Mouse (Mus musculus): ENCODE data around the gene Gm28036. TPM values are rescaled to one million over a fixed set of nuclear protein-coding genes. Genes with fewer than 3 reads are reported as not detected.

Gm28036 gene
- polyA plus RNA-seq, 1 experiment = 1.9 TPM

DNA sequence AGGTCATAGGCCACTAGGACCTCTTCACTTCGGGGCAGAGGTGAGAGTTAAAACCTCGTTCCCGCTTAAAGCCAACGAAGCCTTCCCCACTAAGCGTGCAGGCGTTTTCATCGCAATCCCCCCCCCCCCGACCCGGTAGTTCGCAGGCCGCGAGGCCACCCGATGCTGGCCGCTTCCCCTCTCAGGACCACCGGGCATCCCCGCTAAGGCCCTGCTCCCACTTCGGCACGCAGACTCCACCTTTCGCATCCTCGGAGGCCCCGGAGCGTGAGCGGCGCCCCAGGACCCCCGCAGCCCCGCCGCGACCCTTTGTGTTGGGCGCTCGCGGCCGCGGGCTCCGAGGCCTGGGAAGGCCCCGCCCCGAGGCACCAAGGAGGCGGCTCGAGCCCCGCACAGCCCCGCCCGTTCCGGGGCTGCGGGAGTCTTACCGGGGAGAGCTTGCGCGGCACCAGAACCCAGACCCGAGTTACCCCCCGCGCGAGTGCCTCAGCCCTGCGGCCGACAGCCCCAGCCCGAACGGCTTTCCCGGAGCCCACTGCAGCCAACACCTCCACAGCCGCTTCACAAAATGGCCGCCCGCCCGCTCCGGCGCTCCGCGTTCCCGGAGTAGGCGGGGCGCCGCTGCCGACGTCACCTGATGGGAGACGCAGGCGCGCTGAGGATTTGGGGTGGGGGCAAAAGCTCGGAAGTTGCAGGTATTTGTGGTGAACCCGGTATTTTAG, 15.4 kb downstream of the Gm28036 start, which contains the start of the genes Cpne1 and Rbm12:
Gene Cpne1, minus strand, starts transcription at position 608 of the 722 bp plus-strand sequence.
Gene Rbm12, minus strand, starts transcription at position 621 of the 722 bp plus-strand sequence.
- peak within 1 kb of the TSS; percentile 95 for H3K27ac ChIP-seq (ENCODE audit: insufficient read depth, low read depth, low read length)
- peak; percentile 30 for TF ChIP-seq POLR2A (IDR thresholded peaks at IDR 0.05; ENCODE audit: low read depth, low read length)
- no peak for TF ChIP-seq CTCF (conservative IDR thresholded peaks at IDR 0.05; ENCODE audit: insufficient read depth, insufficient read length, low read depth, low read length)
- H3K27me3 ChIP-seq (replicated peaks; ENCODE audit: control insufficient read depth, insufficient read depth, low read length) = no peaks in the 10 kb centered on the region
- H3K4me1 ChIP-seq (ENCODE audit: control insufficient read depth, insufficient read depth, low read length) = peaks cover 3% of the 10 kb centered on the region; the same call in 1 of the 2 replicates
- WGBS = under 1% methylated on average over 73 of the region's 74 CpGs
- H3K36me3 ChIP-seq (ENCODE audit: control insufficient read depth, insufficient read depth, low read length) = no peaks in the 10 kb centered on the region
- peak within 1 kb of the TSS; percentile 97 for H3K4me3 ChIP-seq (ENCODE audit: insufficient read depth, low read depth, low read length)
- peak; percentile 94 for DNase-seq

DNA sequence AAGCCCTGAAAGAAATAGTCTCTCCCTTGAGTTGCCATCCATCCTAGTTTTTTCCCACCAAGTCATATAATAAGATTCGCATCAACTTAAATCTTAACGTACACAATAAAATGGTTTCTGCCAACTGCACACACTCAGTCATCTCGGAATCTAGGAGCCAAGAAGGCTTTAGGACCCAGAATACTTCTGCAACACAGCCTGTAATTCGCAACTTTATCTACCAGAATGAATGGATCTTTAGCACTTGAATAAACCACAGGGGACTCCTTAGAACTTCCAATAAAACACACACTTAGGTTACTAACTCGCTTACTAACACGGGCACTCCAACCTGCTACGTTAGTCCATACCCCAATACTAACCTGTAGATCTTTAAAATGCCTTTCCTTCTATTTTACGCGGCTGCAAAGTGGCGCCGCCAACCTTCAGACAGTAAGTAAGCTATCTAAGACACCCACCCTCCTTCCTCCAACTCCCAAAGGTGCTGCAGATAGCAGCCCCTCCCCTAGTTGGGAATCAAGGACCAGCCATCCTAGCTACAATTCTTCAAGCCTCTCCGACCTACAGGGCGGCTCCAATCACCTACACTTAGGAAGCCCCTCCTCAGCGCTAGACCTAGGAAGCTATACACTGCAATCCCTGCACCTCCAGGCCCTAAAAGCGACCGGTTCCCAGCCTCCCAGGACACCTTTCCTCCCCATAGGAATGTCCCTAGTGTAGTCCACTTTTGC, 16.1 kb downstream of the Gm28036 start:
- H3K4me3 ChIP-seq (ENCODE audit: insufficient read depth, low read depth, low read length) = peak overlapping the region; percentile 97
- peak; percentile 10 for DNase-seq
- H3K27ac ChIP-seq (ENCODE audit: insufficient read depth, low read depth, low read length) = 0 out of 2 replicates have a peak overlapping the region, but pooled peaks have one; percentile 95
- H3K27me3 ChIP-seq (replicated peaks; ENCODE audit: control insufficient read depth, insufficient read depth, low read length) = no peaks in the 10 kb centered on the region
- TF ChIP-seq CTCF (conservative IDR thresholded peaks at IDR 0.05; ENCODE audit: insufficient read depth, insufficient read length, low read depth, low read length) (no peak), POLR2A (IDR thresholded peaks at IDR 0.05; ENCODE audit: low read depth, low read length) (no peak)
- no peaks in the 10 kb centered on the region for H3K36me3 ChIP-seq (ENCODE audit: control insufficient read depth, insufficient read depth, low read length)
- under 1% methylated on average over 16 of the region's 16 CpGs for WGBS
- H3K4me1 ChIP-seq (ENCODE audit: control insufficient read depth, insufficient read depth, low read length) = peaks cover 3% of the 10 kb centered on the region; the same call in 1 of the 2 replicates

DNA sequence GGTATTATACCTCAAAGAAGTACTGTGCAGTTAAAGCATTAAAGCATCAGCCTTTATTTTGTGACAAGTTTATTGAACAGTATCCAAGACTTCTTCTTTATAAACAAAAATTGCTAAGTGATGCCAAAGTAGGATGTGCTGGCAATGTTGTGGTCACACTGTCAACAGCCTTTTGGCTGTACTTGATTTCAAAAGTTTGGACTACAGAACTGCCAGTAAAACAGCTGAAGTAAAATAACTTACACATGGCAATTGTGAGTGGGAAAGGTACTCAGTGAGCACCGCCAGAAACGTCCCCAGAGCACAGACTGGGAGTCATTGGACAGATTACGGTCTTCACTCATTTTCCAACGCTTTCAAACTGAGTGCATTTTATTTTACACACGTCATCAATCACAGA, 35.0 kb downstream of the Gm28036 start:
- 75% methylated on average over 5 of the region's 5 CpGs for WGBS
- Histone ChIP-seq H3K36me3 (ENCODE audit: control insufficient read depth, insufficient read depth, low read length) (peaks cover 2% of the 10 kb centered on the region; the same call in 1 of the 2 replicates), H3K4me3 (ENCODE audit: insufficient read depth, low read depth, low read length) (no peak overlapping the region), H3K27ac (ENCODE audit: insufficient read depth, low read depth, low read length) (no peak overlapping the region), H3K4me1 (ENCODE audit: control insufficient read depth, insufficient read depth, low read length) (peaks cover 2% of the 10 kb centered on the region; the same call in 1 of the 2 replicates), H3K27me3 (replicated peaks; ENCODE audit: control insufficient read depth, insufficient read depth, low read length) (no peaks in the 10 kb centered on the region)
- no peak for DNase-seq
- no peak for TF ChIP-seq CTCF (conservative IDR thresholded peaks at IDR 0.05; ENCODE audit: insufficient read depth, insufficient read length, low read depth, low read length)
- no peak for TF ChIP-seq POLR2A (IDR thresholded peaks at IDR 0.05; ENCODE audit: low read depth, low read length)

GRCm38 (mm10) chr2:156089799-156090198, 37.1 kb downstream of the Gm28036 start:
- WGBS = 88% methylated on average over 1 of the region's 1 CpGs
- H3K27ac ChIP-seq (ENCODE audit: insufficient read depth, low read depth, low read length) = no peak overlapping the region
- no peak overlapping the region for H3K4me3 ChIP-seq (ENCODE audit: insufficient read depth, low read depth, low read length)
- H3K27me3 ChIP-seq (replicated peaks; ENCODE audit: control insufficient read depth, insufficient read depth, low read length) = no peaks in the 10 kb centered on the region
- H3K36me3 ChIP-seq (ENCODE audit: control insufficient read depth, insufficient read depth, low read length) = no peaks in the 10 kb centered on the region
- DNase-seq = no peak
- TF ChIP-seq POLR2A (IDR thresholded peaks at IDR 0.05; ENCODE audit: low read depth, low read length) = no peak
- no peak for TF ChIP-seq CTCF (conservative IDR thresholded peaks at IDR 0.05; ENCODE audit: insufficient read depth, insufficient read length, low read depth, low read length)
- H3K4me1 ChIP-seq (ENCODE audit: control insufficient read depth, insufficient read depth, low read length) = peaks cover 2% of the 10 kb centered on the region; the same call in 1 of the 2 replicates

GRCm38 (mm10) chr2:156087391-156088110, 39.3 kb downstream of the Gm28036 start:
- TF ChIP-seq POLR2A (IDR thresholded peaks at IDR 0.05; ENCODE audit: low read depth, low read length) = no peak
- no peaks in the 10 kb centered on the region for H3K36me3 ChIP-seq (ENCODE audit: control insufficient read depth, insufficient read depth, low read length)
- WGBS = 84% methylated on average over 7 of the region's 7 CpGs

DNA sequence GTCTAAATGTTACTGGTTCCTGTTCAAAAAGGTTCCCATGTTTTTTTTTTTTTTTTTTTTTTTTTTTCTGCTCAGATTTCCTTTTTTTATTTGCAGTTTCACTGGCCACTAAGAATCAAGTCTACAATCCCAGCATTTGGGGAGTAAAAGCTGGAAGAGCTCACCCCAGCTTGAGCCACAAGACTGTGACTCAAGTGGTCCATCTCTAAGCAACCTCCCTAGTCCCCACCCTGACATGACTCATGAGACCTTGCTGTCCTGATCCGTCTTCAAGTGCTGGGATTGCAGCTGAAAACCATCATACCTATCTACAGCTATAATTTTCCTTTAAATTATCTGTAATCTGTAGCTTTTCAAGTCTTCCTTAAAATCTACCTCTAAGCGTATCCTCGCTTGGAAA, 42.4 kb downstream of the Gm28036 start:
- Histone ChIP-seq H3K36me3 (ENCODE audit: control insufficient read depth, insufficient read depth, low read length) (no peaks in the 10 kb centered on the region), H3K27me3 (replicated peaks; ENCODE audit: control insufficient read depth, insufficient read depth, low read length) (no peaks in the 10 kb centered on the region), H3K27ac (ENCODE audit: insufficient read depth, low read depth, low read length) (no peak overlapping the region), H3K4me1 (ENCODE audit: control insufficient read depth, insufficient read depth, low read length) (peaks cover 2% of the 10 kb centered on the region; the same call in 1 of the 2 replicates), H3K4me3 (ENCODE audit: insufficient read depth, low read depth, low read length) (no peak overlapping the region)
- TF ChIP-seq CTCF (conservative IDR thresholded peaks at IDR 0.05; ENCODE audit: insufficient read depth, insufficient read length, low read depth, low read length) (no peak), POLR2A (IDR thresholded peaks at IDR 0.05; ENCODE audit: low read depth, low read length) (no peak)
- no peak for DNase-seq
- WGBS = 90% methylated on average over 3 of the region's 3 CpGs

More at GRCm38 (mm10) chr2:156087391-156088110, 39.3 kb downstream of the Gm28036 start:
- Histone ChIP-seq H3K27ac (ENCODE audit: insufficient read depth, low read depth, low read length) (no peak overlapping the region), H3K27me3 (replicated peaks; ENCODE audit: control insufficient read depth, insufficient read depth, low read length) (no peaks in the 10 kb centered on the region), H3K4me3 (ENCODE audit: insufficient read depth, low read depth, low read length) (no peak overlapping the region), H3K4me1 (ENCODE audit: control insufficient read depth, insufficient read depth, low read length) (peaks cover 2% of the 10 kb centered on the region; the same call in 1 of the 2 replicates)
- no peak for DNase-seq
